Mouse (Mus musculus) liver, embryonic 11.5 days (tissue): ENCODE measurements at regions not wholly inside any gene's neighbourhood (a gene's known extent, or its start where the extent isn't known, plus 50 kb on each side); places are given as distances from the start of the nearest gene placed in this dataset.

Experiments
- ATAC-seq: fragments of 200-750 bp; cut with Nextera tagmentation; replicated peaks from 2 replicates; pipeline ENCODE4 v1.8.0; 2017; ENCODE audit warnings: moderate number of reproducible peaks, mild to moderate bottlenecking, moderate TSS enrichment, moderate library complexity; ENCODE audit not compliant: low FRiP score
- DNase-seq: peaks from one replicate; pipeline ENCODE4 v3.0.0-alpha.2; 2017; ENCODE audit warnings: low spot score
- H3K27ac ChIP-seq: fragments of 300-500 bp; sonication (generic); 2 replicates; pipeline ENCODE4 v1.5.1; 2014; ENCODE audit warnings: mild to moderate bottlenecking, low read depth, low read length, control low read depth
- H3K27me3 ChIP-seq: fragments of 300-500 bp; sonication (generic); replicated peaks from 2 replicates; pipeline ENCODE4 v1.6.1; 2014; ENCODE audit warnings: low read length, mixed read lengths; ENCODE audit not compliant: control insufficient read depth, insufficient read depth
- H3K36me3 ChIP-seq: fragments of 300-500 bp; sonication (generic); 2 replicates; pipeline ENCODE4 v1.6.1; 2014; ENCODE audit warnings: mild to moderate bottlenecking, low read length, moderate library complexity, mixed read lengths; ENCODE audit not compliant: control insufficient read depth, insufficient read depth
- H3K4me1 ChIP-seq: fragments of 300-500 bp; sonication (generic); replicated peaks from 2 replicates; pipeline ENCODE4 v1.6.1; 2014; ENCODE audit warnings: low read length, mixed read lengths; ENCODE audit not compliant: control insufficient read depth, insufficient read depth
- H3K4me2 ChIP-seq: fragments of 300-500 bp; sonication (generic); 2 replicates; pipeline ENCODE4 v1.6.1; 2014; ENCODE audit warnings: mild to moderate bottlenecking, control low read depth, moderate library complexity
- H3K4me3 ChIP-seq: fragments of 300-500 bp; sonication (generic); 2 replicates; pipeline ENCODE4 v1.5.1; 2014; ENCODE audit warnings: low read depth, low read length, control low read depth
- H3K9ac ChIP-seq: fragments of 300-500 bp; sonication (generic); 2 replicates; pipeline ENCODE4 v1.6.1; 2014; ENCODE audit warnings: low read depth, low read length, control low read depth
- H3K9me3 ChIP-seq: fragments of 300-500 bp; sonication (generic); 2 replicates; pipeline ENCODE4 v1.6.1; 2016; ENCODE audit warnings: low read length, inconsistent platforms, mixed read lengths; ENCODE audit not compliant: control insufficient read depth
- WGBS: fragments of 180-500 bp; shearing (Covaris S2); extraction: QIAGEN DNeasy Blood & Tissue Kit; methylation state at CpG from one replicate; pipeline ENCODE4 v1.1.7; 2014; 5-methylcytosine and 5-hydroxymethylcytosine counted together

DNA sequence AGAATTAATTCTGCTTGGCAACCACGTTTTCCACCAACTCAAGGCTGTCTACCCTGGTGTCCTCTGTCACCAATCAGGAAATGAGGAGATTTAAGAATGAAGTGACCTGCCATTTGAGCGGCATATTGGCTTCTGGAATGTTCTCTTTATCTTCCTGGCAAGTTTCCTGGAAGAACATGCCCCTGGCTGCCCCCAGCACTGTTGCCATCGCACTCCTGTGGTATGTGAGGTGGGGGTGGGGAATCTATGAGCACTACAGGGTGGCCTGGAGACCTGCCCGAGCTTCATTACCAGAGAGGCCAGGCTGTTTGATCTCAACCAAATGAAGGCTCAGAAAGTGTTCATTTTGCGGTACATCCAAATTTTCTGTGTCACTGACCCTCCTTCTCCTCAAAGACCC, 243.8 kb upstream of the Il12b start:
- Histone ChIP-seq H3K4me1 (no peaks in the 10 kb centered on the region; the same call in 1 of the 2 replicates), H3K4me2 (no peak overlapping the region), H3K9ac (no peak overlapping the region), H3K9me3 (no peaks in the 10 kb centered on the region), H3K36me3 (no peaks in the 10 kb centered on the region), H3K27ac (no peak overlapping the region), H3K27me3 (no peaks in the 10 kb centered on the region), H3K4me3 (no peak overlapping the region)
- ATAC-seq, result no peak
- WGBS, result 33% methylated on average over 5 of the region's 5 CpGs
- DNase-seq, result no peak

DNA sequence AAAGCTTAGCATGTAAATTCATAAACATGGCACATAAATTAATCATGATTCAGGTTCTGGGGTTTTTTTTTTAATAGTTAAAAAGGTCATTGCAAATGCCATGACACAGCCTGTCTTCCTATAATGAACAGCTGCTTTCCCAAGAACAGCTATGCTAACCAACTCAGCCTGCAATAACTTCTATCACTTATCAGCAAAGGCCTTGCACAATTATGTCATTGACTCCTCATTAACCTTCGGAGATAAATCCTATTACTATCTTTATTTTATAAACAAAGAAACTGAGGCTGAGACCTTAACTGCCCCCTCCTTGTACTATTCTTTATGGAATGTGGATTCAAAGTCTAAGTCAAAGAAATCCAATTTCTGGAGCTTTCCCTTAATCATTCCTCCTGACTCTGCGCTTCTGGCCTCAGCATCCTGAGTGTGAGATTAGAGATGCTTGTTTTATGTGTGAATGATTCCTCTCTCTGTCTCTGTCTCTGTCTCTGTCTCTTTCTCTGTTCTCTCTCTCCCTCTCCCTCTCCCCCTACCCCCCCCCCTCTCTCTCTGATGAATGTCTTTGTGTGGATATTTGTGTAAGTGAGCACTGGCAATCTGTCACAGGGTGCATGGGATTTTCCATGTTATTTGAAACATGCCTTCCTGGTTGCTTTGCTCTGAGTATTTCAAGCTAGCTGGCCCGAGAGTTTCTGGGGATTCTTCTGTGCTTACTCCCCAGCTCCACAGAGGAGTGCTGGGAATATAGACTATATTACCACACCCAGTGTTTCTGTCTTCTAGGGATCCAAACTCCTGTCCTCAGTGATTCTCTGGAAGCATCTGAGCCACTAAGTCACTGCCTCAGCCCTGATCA, 243.1 kb upstream of the Il12b start:
- DNase-seq (no peak), ATAC-seq (no peak)
- H3K9me3 ChIP-seq, result no peaks in the 10 kb centered on the region
- WGBS, result 43% methylated on average over 3 of the region's 3 CpGs
- H3K9ac ChIP-seq, result no peak overlapping the region
- no peaks in the 10 kb centered on the region for H3K36me3 ChIP-seq
- H3K4me1 ChIP-seq, result no peaks in the 10 kb centered on the region; the same call in 1 of the 2 replicates
- no peak overlapping the region for H3K27ac ChIP-seq
- no peak overlapping the region for H3K4me3 ChIP-seq
- no peaks in the 10 kb centered on the region for H3K27me3 ChIP-seq
- H3K4me2 ChIP-seq, result no peak overlapping the region

DNA sequence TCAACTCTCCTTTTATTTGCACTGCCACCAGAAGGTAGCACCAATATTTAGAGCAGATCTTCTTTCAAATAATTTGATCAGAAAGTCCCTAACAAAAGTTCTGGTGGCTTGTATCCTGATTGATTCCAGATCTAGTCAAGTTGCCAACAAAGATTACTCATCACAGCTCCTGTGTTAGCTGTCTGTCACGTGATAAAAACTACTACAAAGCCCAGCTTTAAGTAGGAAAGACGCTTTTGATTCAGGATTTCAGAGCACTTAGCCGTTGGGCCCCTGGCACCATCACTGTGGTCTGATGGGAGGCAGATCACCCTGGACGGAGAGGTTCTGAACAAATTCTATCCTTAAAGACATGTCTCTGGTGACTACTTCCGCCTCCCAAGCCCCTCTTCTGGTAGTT, 241.6 kb upstream of the Il12b start:
- 52% methylated on average over 5 of the region's 5 CpGs for WGBS
- Histone ChIP-seq H3K27me3 (no peaks in the 10 kb centered on the region), H3K4me3 (no peak overlapping the region), H3K36me3 (no peaks in the 10 kb centered on the region), H3K4me2 (no peak overlapping the region), H3K27ac (no peak overlapping the region), H3K9ac (no peak overlapping the region), H3K9me3 (no peaks in the 10 kb centered on the region), H3K4me1 (no peaks in the 10 kb centered on the region; the same call in 1 of the 2 replicates)
- ATAC-seq (no peak), DNase-seq (no peak)

DNA sequence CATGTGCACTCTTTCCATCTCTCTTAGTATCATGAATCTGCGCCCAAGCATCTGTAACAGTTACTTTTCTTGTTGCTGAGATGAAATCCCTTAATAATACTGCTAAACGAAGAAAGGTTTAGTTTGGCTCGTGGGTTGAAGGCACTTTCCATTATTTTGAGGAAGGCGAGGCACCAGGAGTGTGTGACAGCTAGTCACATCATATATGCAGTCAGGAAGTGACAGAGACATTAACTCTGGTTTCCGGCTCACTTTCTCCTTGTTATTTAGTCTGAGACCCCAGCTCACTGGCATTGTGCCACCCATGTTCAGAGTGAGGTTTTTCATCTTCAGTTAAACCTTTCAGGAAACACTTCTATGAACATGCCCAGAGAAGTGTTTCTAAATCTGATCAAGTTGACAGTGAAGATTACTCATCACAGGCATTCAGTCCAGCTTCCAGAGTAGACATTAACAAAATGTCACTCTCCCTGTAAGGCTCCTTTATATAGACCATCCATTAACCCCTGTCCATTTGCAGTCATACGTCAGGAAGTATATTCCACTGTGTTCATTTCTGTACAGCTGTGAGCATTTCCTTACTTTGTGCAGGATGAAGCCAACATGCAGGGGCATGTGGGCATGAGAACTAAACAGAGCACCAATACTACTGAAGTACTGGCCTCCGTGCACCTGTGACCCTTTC, 238.0 kb upstream of the Il12b start:
- 68% methylated on average over 7 of the region's 7 CpGs for WGBS
- ATAC-seq (no peak), DNase-seq (no peak)
- Histone ChIP-seq H3K4me1 (no peaks in the 10 kb centered on the region), H3K4me3 (no peak overlapping the region), H3K36me3 (no peaks in the 10 kb centered on the region), H3K27me3 (no peaks in the 10 kb centered on the region), H3K9me3 (no peaks in the 10 kb centered on the region), H3K9ac (no peak overlapping the region), H3K4me2 (no peak overlapping the region), H3K27ac (no peak overlapping the region)

DNA sequence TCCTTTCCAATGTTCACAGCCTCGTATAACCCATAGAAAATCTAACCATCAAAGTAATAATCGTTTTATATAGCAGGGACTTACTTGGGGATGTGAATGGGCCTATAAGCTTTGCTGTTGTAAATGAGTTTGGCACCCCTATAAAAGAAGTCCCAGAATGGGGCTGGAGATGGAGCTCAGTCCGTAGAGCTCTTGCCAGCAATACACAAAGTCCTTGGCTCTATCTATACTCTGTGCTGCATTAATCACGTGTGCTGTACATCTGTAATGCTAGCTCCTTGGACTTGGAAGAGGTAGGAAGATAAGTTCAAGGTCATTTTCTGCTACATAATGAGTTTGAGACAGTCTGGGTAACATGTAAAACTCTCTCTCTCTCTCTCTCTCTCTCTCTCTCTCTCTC, 236.8 kb upstream of the Il12b start:
- no peak for DNase-seq
- no peak overlapping the region for H3K27ac ChIP-seq
- ATAC-seq, result no peak
- no peak overlapping the region for H3K4me2 ChIP-seq
- H3K4me1 ChIP-seq, result no peaks in the 10 kb centered on the region
- WGBS, result 69% methylated on average over 4 of the region's 4 CpGs
- no peaks in the 10 kb centered on the region for H3K9me3 ChIP-seq
- no peaks in the 10 kb centered on the region for H3K36me3 ChIP-seq
- no peak overlapping the region for H3K4me3 ChIP-seq
- no peaks in the 10 kb centered on the region for H3K27me3 ChIP-seq
- H3K9ac ChIP-seq, result no peak overlapping the region

DNA sequence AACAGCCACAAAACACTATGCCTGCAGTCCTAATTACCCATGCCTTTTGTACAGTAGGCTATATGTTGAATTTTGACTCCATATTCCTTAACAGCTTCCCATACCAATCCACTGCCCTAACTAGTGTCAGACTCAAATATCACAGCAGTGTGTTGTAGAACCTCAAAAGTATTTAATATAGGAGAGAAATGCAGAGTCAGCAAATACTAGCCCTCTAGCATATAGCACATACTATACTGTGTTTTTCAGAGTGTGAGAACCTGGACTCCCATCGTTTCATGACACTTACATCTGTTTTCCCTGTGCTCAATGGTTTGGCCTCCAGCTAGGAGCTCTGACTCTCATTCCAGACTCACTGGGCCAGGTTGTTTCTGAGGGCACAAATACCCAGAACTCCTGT, 236.1 kb upstream of the Il12b start:
- no peak for DNase-seq
- Histone ChIP-seq H3K36me3 (no peaks in the 10 kb centered on the region), H3K4me3 (no peak overlapping the region), H3K27me3 (no peaks in the 10 kb centered on the region), H3K9me3 (no peaks in the 10 kb centered on the region), H3K9ac (no peak overlapping the region), H3K27ac (no peak overlapping the region), H3K4me2 (no peak overlapping the region), H3K4me1 (no peaks in the 10 kb centered on the region)
- ATAC-seq, result no peak
- 81% methylated on average over 1 of the region's 1 CpGs for WGBS

DNA sequence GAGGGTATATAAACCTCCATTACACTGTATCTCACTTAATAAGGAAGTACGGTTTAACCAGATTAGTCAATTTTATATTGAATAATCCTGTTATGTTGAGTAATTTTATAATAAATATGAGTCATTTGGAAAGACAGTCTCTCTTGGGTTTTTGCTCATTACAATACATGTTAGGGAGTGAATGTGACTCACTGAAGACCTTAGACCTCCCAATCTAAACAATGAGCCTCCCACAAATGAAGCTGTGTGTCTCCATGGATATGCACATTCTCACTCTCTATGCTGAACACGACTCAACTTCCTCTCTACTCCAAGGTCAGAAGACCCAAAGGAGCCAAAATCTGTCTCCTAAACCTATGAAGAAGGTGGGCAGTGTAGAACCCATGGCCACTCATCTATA, 235.7 kb upstream of the Il12b start:
- Histone ChIP-seq H3K27me3 (no peaks in the 10 kb centered on the region), H3K4me2 (no peak overlapping the region), H3K4me3 (no peak overlapping the region), H3K9me3 (no peaks in the 10 kb centered on the region), H3K9ac (no peak overlapping the region), H3K36me3 (no peaks in the 10 kb centered on the region), H3K4me1 (no peaks in the 10 kb centered on the region), H3K27ac (no peak overlapping the region)
- ATAC-seq (no peak), DNase-seq (no peak)
- WGBS, result 68% methylated on average over 2 of the region's 2 CpGs

DNA sequence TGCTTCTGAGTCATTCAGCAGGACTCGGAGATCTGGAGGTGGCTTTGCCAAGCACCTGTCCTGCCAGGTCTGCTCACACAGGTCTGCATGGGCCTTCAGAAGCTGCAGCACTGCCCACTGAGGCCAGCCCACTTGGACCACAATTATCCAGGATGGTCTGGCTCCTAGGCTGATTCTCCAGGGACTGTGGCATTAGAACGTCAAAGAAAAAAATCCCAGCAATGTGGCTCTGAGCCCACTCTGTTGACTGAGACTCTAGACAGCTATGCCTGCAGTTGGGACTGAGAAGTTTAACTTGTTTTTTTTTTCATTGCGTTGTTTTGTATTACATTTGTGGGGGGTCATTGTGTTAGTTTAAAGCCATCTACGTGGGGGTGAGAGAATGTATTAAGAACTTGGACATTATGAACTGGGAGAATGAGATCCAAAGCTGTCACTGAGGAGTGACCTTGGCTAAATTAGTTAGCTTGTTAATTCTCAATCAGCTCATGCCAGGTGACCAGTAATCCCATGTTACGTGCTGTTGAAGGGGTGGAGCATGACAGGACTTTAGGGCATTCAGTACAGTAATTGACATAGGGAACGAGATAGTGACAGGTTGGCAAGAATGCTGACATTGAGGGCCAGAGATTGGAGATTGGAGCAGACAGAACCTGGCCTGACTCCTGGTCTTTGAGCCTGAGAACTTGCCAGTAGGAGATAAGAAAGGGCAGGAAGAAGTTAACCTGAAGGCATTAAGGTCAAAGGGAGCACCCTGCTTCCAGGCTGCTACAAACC, 232.0 kb upstream of the Il12b start:
- no peak overlapping the region for H3K27ac ChIP-seq
- no peaks in the 10 kb centered on the region for H3K27me3 ChIP-seq
- no peaks in the 10 kb centered on the region for H3K36me3 ChIP-seq
- H3K4me1 ChIP-seq, result no peaks in the 10 kb centered on the region
- no peak overlapping the region for H3K4me3 ChIP-seq
- no peak overlapping the region for H3K4me2 ChIP-seq
- H3K9ac ChIP-seq, result no peak overlapping the region
- no peak for DNase-seq
- 60% methylated on average over 6 of the region's 6 CpGs for WGBS
- no peaks in the 10 kb centered on the region for H3K9me3 ChIP-seq
- ATAC-seq, result no peak
